Mouse (Mus musculus) testis, adult 2 months (tissue): Measurements from ENCODE around the gene 1700042G07Rik. TPM values are rescaled to one million over a fixed set of nuclear protein-coding genes. Genes with fewer than 3 reads are reported as not detected.
A peak's percentile ranks its signal among the peaks of the same experiment; 100 is the strongest.

ENCODE experiments used
- H3K27ac ChIP-seq: fragments of 200-500 bp; 2 replicates; pipeline ENCODE4 v1.5.1; 2012; ENCODE audit warnings: low read depth, low read length; ENCODE audit not compliant: control insufficient read depth, insufficient read depth
- H3K27me3 ChIP-seq: fragments of 200-500 bp; 2 replicates; pipeline ENCODE4 v1.6.1; 2012; ENCODE audit warnings: mild to moderate bottlenecking, low read length, moderate library complexity; ENCODE audit not compliant: control insufficient read depth, insufficient read depth
- H3K36me3 ChIP-seq: fragments of 200-500 bp; 2 replicates; pipeline ENCODE4 v1.6.1; 2012; ENCODE audit warnings: mild to moderate bottlenecking, low read length; ENCODE audit not compliant: control insufficient read depth, insufficient read depth
- H3K4me1 ChIP-seq: fragments of 200-500 bp; 2 replicates; pipeline ENCODE4 v1.6.1; 2012; ENCODE audit warnings: low read length; ENCODE audit not compliant: control insufficient read depth, insufficient read depth
- H3K4me3 ChIP-seq: fragments of 200-500 bp; 2 replicates; pipeline ENCODE4 v1.5.1; 2012; ENCODE audit warnings: low read depth, mild to moderate bottlenecking, low read length, moderate library complexity, mixed read lengths; ENCODE audit not compliant: control insufficient read depth
- CTCF ChIP-seq: fragments of 200-500 bp; IDR thresholded peaks from 2 replicates; pipeline ENCODE4 v1.5.1; 2012; ENCODE audit warnings: low read depth, mild to moderate bottlenecking, inconsistent platforms, low read length, moderate library complexity; ENCODE audit not compliant: control insufficient read depth, insufficient read depth, insufficient replicate concordance
- POLR2A ChIP-seq: fragments of 200-500 bp; IDR thresholded peaks from 2 replicates; pipeline ENCODE4 v1.6.1; 2012; ENCODE audit warnings: low read depth, mild to moderate bottlenecking, inconsistent platforms, low read length, moderate library complexity; ENCODE audit not compliant: control insufficient read depth
- polyA plus RNA-seq: library from polyadenylated mRNA; depleted of rRNA; stranded (reverse); fragments of >200 nt; gene quantifications from 2 replicates; pipeline ENCODE4 v1.2.3, GENCODE M21; 2012

Gene 1700042G07Rik
- polyA plus RNA-seq, 1 experiment, result 696 TPM

GRCm38 (mm10) chr4:116140801-116141574 lies 32.2 kb upstream of the 1700042G07Rik start:
- TF ChIP-seq POLR2A (no peak), CTCF (no peak)
- Histone ChIP-seq H3K4me1 (peaks cover 12% of the 10 kb centered on the region), H3K27ac (no peak overlapping the region), H3K4me3 (no peak overlapping the region), H3K36me3 (no peaks in the 10 kb centered on the region), H3K27me3 (no peaks in the 10 kb centered on the region)

GRCm38 (mm10) chr4:116141736-116142135 lies 31.4 kb upstream of the 1700042G07Rik start:
- Histone ChIP-seq H3K36me3 (no peaks in the 10 kb centered on the region), H3K27ac (no peak overlapping the region), H3K4me1 (peaks cover 12% of the 10 kb centered on the region), H3K4me3 (no peak overlapping the region), H3K27me3 (no peaks in the 10 kb centered on the region)
- TF ChIP-seq POLR2A (no peak), CTCF (no peak)

- Histone ChIP-seq H3K27ac (no peak overlapping the region), H3K36me3 (no peaks in the 10 kb centered on the region), H3K4me1 (peaks cover 12% of the 10 kb centered on the region), H3K27me3 (no peaks in the 10 kb centered on the region), H3K4me3 (no peak overlapping the region)
- no peak for TF ChIP-seq POLR2A
- TF ChIP-seq CTCF, result no peak
Measured at GRCm38 (mm10) chr4:116142269-116142668, 30.9 kb upstream of the 1700042G07Rik start.

GRCm38 (mm10) chr4:116143317-116143811 lies 29.8 kb upstream of the 1700042G07Rik start:
- H3K27ac ChIP-seq, result no peak overlapping the region
- H3K36me3 ChIP-seq, result no peaks in the 10 kb centered on the region
- peaks cover 12% of the 10 kb centered on the region for H3K4me1 ChIP-seq
- TF ChIP-seq POLR2A, result no peak
- TF ChIP-seq CTCF, result no peak
- peak overlapping the region; percentile 14 for H3K4me3 ChIP-seq
- H3K27me3 ChIP-seq, result no peaks in the 10 kb centered on the region

GRCm38 (mm10) chr4:116143891-116144717 lies 29.1 kb upstream of the 1700042G07Rik start:
- Histone ChIP-seq H3K4me1 (peaks cover 12% of the 10 kb centered on the region), H3K36me3 (no peaks in the 10 kb centered on the region), H3K27me3 (no peaks in the 10 kb centered on the region), H3K27ac (0 out of 2 replicates have a peak overlapping the region, but pooled peaks have one; percentile 24), H3K4me3 (peak overlapping the region; percentile 85)
- TF ChIP-seq CTCF, result no peak
- no peak for TF ChIP-seq POLR2A

- Histone ChIP-seq H3K36me3 (no peaks in the 10 kb centered on the region; the same call in 1 of the 2 replicates), H3K27ac (peak overlapping the region; percentile 63)
- no peak for TF ChIP-seq POLR2A
- no peak for TF ChIP-seq CTCF
Measured at GRCm38 (mm10) chr4:116149812-116150155, 23.4 kb upstream of the 1700042G07Rik start.

More at GRCm38 (mm10) chr4:116149812-116150155, 23.4 kb upstream of the 1700042G07Rik start:
- H3K4me1 ChIP-seq, result peaks cover 20% of the 10 kb centered on the region
- H3K4me3 ChIP-seq, result peak overlapping the region; percentile 83
- H3K27me3 ChIP-seq, result no peaks in the 10 kb centered on the region
